In genomic region chr10:20675321-20675720, GRCm38 (mm10) we compare ENCODE assay signal across 11 mouse cellular contexts. TPM values are rescaled to one million over a fixed set of nuclear protein-coding genes. Genes with fewer than 3 reads are reported as not detected.
DNase-seq lines count a peak whose midpoint lies in the region; ATAC-seq and TF ChIP-seq lines count a peak whose summit lies in the region.
"Had no signal": no experiment of that assay in that cellular context is flagged by ENCODE, and none has a peak within 500 bp of the region (broad histone marks: within the 10 kb centered on the region; RNA-seq: fewer than 3 reads in every experiment).

No protein-coding gene starts in this region.

- WGBS in kidney, adult 2 months: 44% methylated on average over 3 of the region's 3 CpGs
- WGBS in kidney, embryonic 16.5 days: 32% methylated on average over 3 of the region's 3 CpGs

- intact Hi-C loops in heart, postnatal 10 days (cut with DNase I): no loop called here

- no peaks in the 10 kb centered on the region for H3K36me3 ChIP-seq in kidney, adult 2 months (ENCODE audit: control insufficient read depth, insufficient read depth, low read length)
- H3K36me3 ChIP-seq in kidney, embryonic 16.5 days (ENCODE audit: insufficient read depth, low read length): no peaks in the 10 kb centered on the region

- no peak for TF ChIP-seq CTCF in kidney, adult 2 months (conservative IDR thresholded peaks at IDR 0.05; ENCODE audit: insufficient read depth, insufficient read length, low read depth, low read length)

- TF ChIP-seq POLR2A in kidney, adult 2 months (IDR thresholded peaks at IDR 0.05; ENCODE audit: low read depth, low read length): no peak

- H3K4me3 ChIP-seq in kidney, adult 2 months (ENCODE audit: insufficient read depth, low read depth, low read length): no peak overlapping the region
- H3K4me3 ChIP-seq in kidney, embryonic 16.5 days (ENCODE audit: low read length): no peak overlapping the region
- H3K4me3 ChIP-seq: erythroblast, embryonic 14.5 days had no signal

- peak; percentile 60 for DNase-seq in kidney, adult 2 months
- DNase-seq in fibroblast of lung, adult 2 months (ENCODE audit: low read depth): peak; percentile 74
- peak; percentile 61 to 70 for DNase-seq in heart, postnatal 10 days
- DNase-seq in lung, postnatal 25 days (ENCODE audit: low spot score): peak; percentile 53
- no peak for DNase-seq in embryo, embryonic 11 days
- no peak for DNase-seq in layer of hippocampus, postnatal 10 days (ENCODE audit: low spot score in 2 of 2)
- DNase-seq: cerebellum, adult 18-20 months had no signal

- H3K4me2 ChIP-seq in kidney, embryonic 16.5 days (replicated peaks; ENCODE audit: low read depth, low read length): no peak overlapping the region

- H3K4me1 ChIP-seq in kidney, adult 2 months (ENCODE audit: control insufficient read depth, insufficient read depth, low read length): no peaks in the 10 kb centered on the region
- no peaks in the 10 kb centered on the region for H3K4me1 ChIP-seq in kidney, embryonic 16.5 days (ENCODE audit: insufficient read depth, low read length)

- no peak overlapping the region for H3K9ac ChIP-seq in kidney, embryonic 16.5 days (replicated peaks; ENCODE audit: low read length)

- no peaks in the 10 kb centered on the region for H3K27me3 ChIP-seq in kidney, adult 2 months (replicated peaks; ENCODE audit: control insufficient read depth, insufficient read depth, low read length)
- no peaks in the 10 kb centered on the region for H3K27me3 ChIP-seq in kidney, embryonic 16.5 days (ENCODE audit: insufficient read depth, low read length)

- no peak overlapping the region for H3K27ac ChIP-seq in kidney, adult 2 months (ENCODE audit: insufficient read depth, low read depth, low read length)
- no peak overlapping the region for H3K27ac ChIP-seq in kidney, embryonic 16.5 days (ENCODE audit: low read length)
- H3K27ac ChIP-seq: hindbrain, postnatal 0 days had no signal

- no peak for ATAC-seq in kidney, embryonic 16.5 days (ENCODE audit: low FRiP score, low TSS enrichment)
- ATAC-seq: hindbrain, postnatal 0 days; midbrain, embryonic 16.5 days had no signal

- peaks cover 3% of the 10 kb centered on the region; the same call in 1 of the 2 replicates for H3K9me3 ChIP-seq in kidney, embryonic 16.5 days (ENCODE audit: low read length)

RNA-seq across cellular contexts. Expression of gene Pde7b, which starts 49.6 kb away (rescaled TPM):
- 9.0 and 9.5 TPM in 2 replicates for polyA plus RNA-seq in kidney, adult 2 months (2012; rRNA removed)
- polyA plus RNA-seq in kidney, embryonic 16.5 days (2015; fragmentation: Nextera tagmentation; extraction: Ambion mirVana): 2.4 and 5.3 TPM in 2 replicates
- 10 to 100 TPM; 43.1 to 50.5 TPM for total RNA-seq in heart, postnatal 10 days (2021)
- 10 to 100 TPM; 12.1 TPM for total RNA-seq in layer of hippocampus, postnatal 10 days (2021)
- polyA plus RNA-seq: erythroblast, embryonic 14.5 days had no signal

Comparison
In these comparisons a context has a peak if more than half of its experiments do, and no peak if none do; other contexts are left out.
1. DNase-seq: peak in kidney, adult 2 months (single experiment), fibroblast of lung, adult 2 months (single experiment), heart, postnatal 10 days (2 of 2) and lung, postnatal 25 days (single experiment); none in embryo, embryonic 11 days (single experiment) and layer of hippocampus, postnatal 10 days (0 of 2).